Mouse (Mus musculus) MEL (cell line): ENCODE measurements around the gene Kcnn1. TPM values are rescaled to one million over a fixed set of nuclear protein-coding genes. Genes with fewer than 3 reads are reported as not detected.

Experiments
- DNase-seq: peaks from one replicate; pipeline ENCODE4 v3.0.0; 2011; ENCODE audit warnings: low read depth, low spot score
- H3K27ac ChIP-seq: 2 replicates; pipeline ENCODE4 v1.5.1; 2012; ENCODE audit warnings: low read depth, mild to moderate bottlenecking, control low read depth, low read length, moderate library complexity; ENCODE audit not compliant: control insufficient read depth
- H3K27me3 ChIP-seq, 2 experiments: fragments of 150-350 bp in 1 of 2; sonication (generic) in 1 of 2; 2 replicates each; pipeline ENCODE4 v1.6.1; 2012; ENCODE audit warnings: low read length in 2 of 2, mild to moderate bottlenecking in 2 of 2, improper control_type of control experiment in 1 of 2, moderate library complexity in 1 of 2; ENCODE audit not compliant: insufficient read depth in 2 of 2, control insufficient read depth in 1 of 2
- H3K36me3 ChIP-seq, 2 experiments: 2 replicates each; pipeline ENCODE4 v1.6.1; 2012 to 2014; ENCODE audit warnings: low read length in 2 of 2, improper control_type of control experiment in 1 of 2, inconsistent platforms in 1 of 2, mild to moderate bottlenecking in 1 of 2; ENCODE audit not compliant: insufficient read depth in 2 of 2, control insufficient read depth in 1 of 2
- H3K4me1 ChIP-seq, 2 experiments: fragments of 150-350 bp in 1 of 2; sonication (generic) in 1 of 2; 2 replicates each; pipeline ENCODE4 v1.6.1; 2012; ENCODE audit warnings: low read length in 2 of 2, improper control_type of control experiment in 1 of 2, mild to moderate bottlenecking in 1 of 2; ENCODE audit not compliant: insufficient read depth in 2 of 2, control insufficient read depth in 1 of 2
- H3K4me3 ChIP-seq, 2 experiments: fragments of 150-350 bp in 1 of 2; sonication (generic) in 1 of 2; 2 replicates each; pipeline ENCODE4 v1.5.1; 2012; ENCODE audit warnings: low read depth in 2 of 2, low read length in 2 of 2, mild to moderate bottlenecking in 2 of 2, moderate library complexity in 2 of 2, control low read depth in 1 of 2, improper control_type of control experiment in 1 of 2; ENCODE audit not compliant: control insufficient read depth in 1 of 2, insufficient read depth in 1 of 2
- H3K79me2 ChIP-seq: 2 replicates; pipeline ENCODE4 v1.6.1; 2012; ENCODE audit warnings: mild to moderate bottlenecking, low read length, moderate library complexity; ENCODE audit not compliant: control insufficient read depth, poor library complexity, insufficient read depth
- H3K9ac ChIP-seq: 2 replicates; pipeline ENCODE4 v1.6.1; 2012; ENCODE audit warnings: low read depth, mild to moderate bottlenecking, control low read depth, low read length, moderate library complexity; ENCODE audit not compliant: control insufficient read depth, poor library complexity, severe bottlenecking
- H3K9me3 ChIP-seq: fragments of 150-350 bp; sonication (generic); replicated peaks from 2 replicates; pipeline ENCODE4 v1.6.1; 2012; ENCODE audit warnings: mild to moderate bottlenecking, low read length, improper control_type of control experiment, moderate library complexity; ENCODE audit not compliant: insufficient read depth
- CHD2 ChIP-seq: IDR thresholded peaks from 2 replicates; pipeline ENCODE4 v1.6.1; 2011; ENCODE audit warnings: low read length, improper control_type of control experiment
- E2F4 ChIP-seq: IDR thresholded peaks from 2 replicates; pipeline ENCODE4 v1.6.1; 2011; ENCODE audit warnings: low read depth, low read length, improper control_type of control experiment, borderline replicate concordance
- ETS1 ChIP-seq: IDR thresholded peaks from 2 replicates; pipeline ENCODE4 v1.6.1; 2012; ENCODE audit warnings: low read depth, mild to moderate bottlenecking, inconsistent platforms, low read length, improper control_type of control experiment, moderate library complexity
- HCFC1 ChIP-seq: IDR thresholded peaks from 2 replicates; pipeline ENCODE4 v1.6.1; 2012; ENCODE audit warnings: low read depth, mild to moderate bottlenecking, inconsistent platforms, low read length, improper control_type of control experiment, moderate library complexity
- KAT2A ChIP-seq: conservative IDR thresholded peaks from 2 replicates; pipeline ENCODE4 v1.6.1; 2012; ENCODE audit warnings: low read depth, low read length, improper control_type of control experiment, inconsistent platforms
- MAFK ChIP-seq: IDR thresholded peaks from 2 replicates; pipeline ENCODE4 v1.6.1; 2011; ENCODE audit warnings: low read depth, mild to moderate bottlenecking, low read length, improper control_type of control experiment, borderline replicate concordance
- MAX ChIP-seq: IDR thresholded peaks from 2 replicates; pipeline ENCODE4 v1.6.1; 2011; ENCODE audit warnings: low read length, improper control_type of control experiment
- NRF1 ChIP-seq: IDR thresholded peaks from 2 replicates; pipeline ENCODE4 v1.6.1; 2014; ENCODE audit warnings: low read depth, mild to moderate bottlenecking, inconsistent platforms, low read length, improper control_type of control experiment, moderate library complexity; ENCODE audit not compliant: poor library complexity, insufficient read depth, severe bottlenecking
- POLR2AphosphoS2 ChIP-seq: IDR thresholded peaks from 2 replicates; pipeline ENCODE4 v1.6.1; 2011; ENCODE audit warnings: low read length, improper control_type of control experiment
- POLR2AphosphoS5 ChIP-seq: IDR thresholded peaks from 2 replicates; pipeline ENCODE4 v1.6.1; 2012; ENCODE audit warnings: low read depth, borderline replicate concordance, mild to moderate bottlenecking, inconsistent platforms, low read length, moderate library complexity, mixed read lengths
- RAD21 ChIP-seq: IDR thresholded peaks from 2 replicates; pipeline ENCODE4 v1.6.1; 2011; ENCODE audit warnings: mild to moderate bottlenecking, low read depth, low read length, improper control_type of control experiment
- RCOR1 ChIP-seq: IDR thresholded peaks from 2 replicates; pipeline ENCODE4 v1.6.1; 2012; ENCODE audit warnings: low read depth, mild to moderate bottlenecking, inconsistent platforms, low read length, improper control_type of control experiment
- TAL1 ChIP-seq: IDR thresholded peaks from 2 replicates; pipeline ENCODE4 v1.6.1; 2012; ENCODE audit warnings: mild to moderate bottlenecking, inconsistent platforms, low read length, moderate library complexity, mixed read lengths
- TCF12 ChIP-seq: IDR thresholded peaks from 2 replicates; pipeline ENCODE4 v1.6.1; 2014; ENCODE audit warnings: low read depth, mild to moderate bottlenecking, inconsistent platforms, low read length, improper control_type of control experiment, moderate library complexity
- UBTF ChIP-seq: IDR thresholded peaks from 2 replicates; pipeline ENCODE4 v1.6.1; 2012; ENCODE audit warnings: low read depth, mild to moderate bottlenecking, inconsistent platforms, low read length, improper control_type of control experiment, moderate library complexity, borderline replicate concordance; ENCODE audit not compliant: insufficient read depth
- USF1 ChIP-seq: IDR thresholded peaks from 2 replicates; pipeline ENCODE4 v1.6.1; 2014; ENCODE audit warnings: low read depth, mild to moderate bottlenecking, inconsistent platforms, low read length, improper control_type of control experiment, moderate library complexity
- ZKSCAN1 ChIP-seq: IDR thresholded peaks from 2 replicates; pipeline ENCODE4 v1.6.1; 2012; ENCODE audit warnings: low read depth, mild to moderate bottlenecking, inconsistent platforms, low read length, improper control_type of control experiment, moderate library complexity
- ZMIZ1 ChIP-seq: IDR thresholded peaks from 2 replicates; pipeline ENCODE4 v1.6.1; 2012; ENCODE audit warnings: low read depth, mild to moderate bottlenecking, inconsistent platforms, low read length, improper control_type of control experiment, moderate library complexity
- ZNF384 ChIP-seq: IDR thresholded peaks from 2 replicates; pipeline ENCODE4 v1.6.1; 2012; ENCODE audit warnings: low read depth, mild to moderate bottlenecking, inconsistent platforms, low read length, improper control_type of control experiment
- polyA plus RNA-seq, 2 experiments: library from polyadenylated mRNA; stranded (reverse) in 1 of 2; unstranded in 1 of 2; fragments of >175 nt in 1 of 2; fragments of >200 nt in 1 of 2; gene quantifications; 2 replicates each; pipeline versions ENCODE4 v1.2.1 to v1.2.4; 2012; ENCODE audit warnings: low replicate concordance in 2 of 2, low read depth in 1 of 2; ENCODE audit not compliant: insufficient read length in 2 of 2, insufficient read depth in 1 of 2, missing spikeins in 1 of 2
- total RNA-seq: library from RNA; depleted of rRNA; stranded (reverse); fragments of 300-350 nt; gene quantifications from 2 replicates; pipeline ENCODE4 v1.2.3, GENCODE M21; 2012

Gene Kcnn1
- total and polyA plus RNA-seq, 3 experiments, result 8.9 to 10.7 TPM; not detected in 1

DNA sequence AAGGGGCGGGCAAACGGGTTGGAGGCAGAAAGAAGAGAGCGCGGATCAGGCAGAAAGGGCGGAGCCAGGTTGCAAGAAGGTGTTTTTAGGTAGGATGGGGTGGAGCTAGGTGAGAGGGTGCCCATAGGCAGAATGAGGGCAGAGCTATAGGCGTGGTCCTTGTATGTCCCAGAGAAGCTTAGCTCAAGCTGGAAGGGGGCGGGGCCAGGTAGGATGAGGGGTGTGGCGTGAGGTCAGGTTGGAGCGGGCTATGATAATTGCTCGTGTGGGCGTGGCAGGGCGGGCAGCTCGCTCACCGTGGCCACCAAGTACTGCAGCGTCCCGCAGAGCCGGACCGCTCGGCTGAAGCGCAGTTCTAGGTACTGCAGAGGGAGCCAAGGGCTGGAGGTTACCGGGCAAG lies 28.3 kb upstream of the Kcnn1 start:
- H3K36me3 ChIP-seq, result peaks cover 5 to 12% of the 10 kb centered on the region in 2 experiments; a peak in 3 of 4 replicates
- no peak for TF ChIP-seq TCF12
- TF ChIP-seq MAFK, result no peak
- no peak for TF ChIP-seq KAT2A
- TF ChIP-seq ZNF384, result no peak
- TF ChIP-seq ETS1, result no peak
- no peak for TF ChIP-seq RCOR1
- no peak for TF ChIP-seq USF1
- TF ChIP-seq POLR2AphosphoS2, result no peak
- DNase-seq, result no peak
- H3K79me2 ChIP-seq, result peaks cover 9% of the 10 kb centered on the region
- no peaks in the 10 kb centered on the region for H3K27me3 ChIP-seq
- H3K9me3 ChIP-seq, result no peaks in the 10 kb centered on the region
- no peaks in the 10 kb centered on the region for H3K4me1 ChIP-seq
- no peak overlapping the region for H3K4me3 ChIP-seq
- no peak overlapping the region for H3K27ac ChIP-seq
- H3K9ac ChIP-seq, result no peak overlapping the region

DNA sequence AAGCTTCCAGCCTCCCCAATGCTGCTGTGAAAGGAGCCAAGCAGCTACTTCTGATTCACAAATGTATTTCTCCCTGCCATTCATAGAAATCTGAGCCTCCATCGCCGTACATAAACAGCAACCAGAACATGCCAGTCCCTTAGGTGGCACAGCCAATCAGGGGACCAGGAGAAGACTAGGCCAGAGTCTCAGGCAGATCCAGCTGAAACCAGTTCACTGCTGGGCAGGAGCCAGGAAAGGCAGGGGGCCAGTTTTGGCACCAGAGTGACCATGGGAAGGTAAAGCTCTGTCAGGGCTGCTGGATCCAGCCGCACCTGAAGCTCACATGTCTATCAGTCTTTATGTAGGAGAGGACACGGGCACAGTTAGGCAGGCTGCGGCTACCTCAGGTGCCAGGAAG lies 27.6 kb upstream of the Kcnn1 start:
- H3K4me3 ChIP-seq, result no peak overlapping the region
- no peak for DNase-seq
- H3K4me1 ChIP-seq, result no peaks in the 10 kb centered on the region
- H3K27me3 ChIP-seq, result no peaks in the 10 kb centered on the region
- TF ChIP-seq HCFC1, result no peak
- no peak for TF ChIP-seq RAD21
- no peak for TF ChIP-seq ZMIZ1
- no peak for TF ChIP-seq NRF1
- TF ChIP-seq TAL1, result no peak
- no peak for TF ChIP-seq UBTF
- TF ChIP-seq CHD2, result no peak
- TF ChIP-seq E2F4, result no peak
- TF ChIP-seq ZKSCAN1, result no peak
- no peak for TF ChIP-seq POLR2AphosphoS5
- no peak for TF ChIP-seq MAX
- TF ChIP-seq, all 39 proteins: peak for 0
- Histone ChIP-seq H3K79me2 (peaks cover 2% of the 10 kb centered on the region), H3K9me3 (no peaks in the 10 kb centered on the region), H3K9ac (no peak overlapping the region), H3K36me3 (peaks cover 5 to 12% of the 10 kb centered on the region in 2 experiments; a peak in 3 of 4 replicates), H3K27ac (no peak overlapping the region)
